Mouse (Mus musculus) testis, postnatal 14 days (tissue): ENCODE results near the gene Cacna1c.

Experiments used
- DNase-seq: peaks from one replicate; pipeline ENCODE4 v3.0.0; 2021; ENCODE audit warnings: low spot score

Gene Cacna1c

GRCm38 (mm10) chr6:118802286-118802685 is 393.9 kb downstream of the Cacna1c start:
- DNase-seq = no peak

- DNase-seq = no peak
Observed at GRCm38 (mm10) chr6:118796393-118796792, 399.8 kb downstream of the Cacna1c start.

- DNase-seq = no peak
Observed at GRCm38 (mm10) chr6:118795716-118796115, 400.5 kb downstream of the Cacna1c start.

- peak; percentile 21 for DNase-seq
Observed at GRCm38 (mm10) chr6:118791921-118792368, 404.3 kb downstream of the Cacna1c start.

GRCm38 (mm10) chr6:118787933-118788332 is 408.3 kb downstream of the Cacna1c start:
- no peak for DNase-seq

GRCm38 (mm10) chr6:118780280-118780679 is 415.9 kb downstream of the Cacna1c start:
- DNase-seq = no peak

- DNase-seq = no peak
Observed at GRCm38 (mm10) chr6:118779201-118779600, 417.0 kb downstream of the Cacna1c start.

- DNase-seq = no peak
Observed at GRCm38 (mm10) chr6:118777457-118777856, 418.8 kb downstream of the Cacna1c start.

GRCm38 (mm10) chr6:118776459-118776858 is 419.8 kb downstream of the Cacna1c start:
- no peak for DNase-seq

- no peak for DNase-seq
Observed at GRCm38 (mm10) chr6:118772581-118772980, 423.6 kb downstream of the Cacna1c start.

- DNase-seq = no peak
Observed at GRCm38 (mm10) chr6:118771121-118771520, 425.1 kb downstream of the Cacna1c start.

- DNase-seq = no peak
Observed at GRCm38 (mm10) chr6:118770396-118770795, 425.8 kb downstream of the Cacna1c start.

- no peak for DNase-seq
Observed at GRCm38 (mm10) chr6:118769792-118770191, 426.4 kb downstream of the Cacna1c start.

- DNase-seq = no peak
Observed at GRCm38 (mm10) chr6:118767698-118768097, 428.5 kb downstream of the Cacna1c start.

GRCm38 (mm10) chr6:118765261-118765660 is 431.0 kb downstream of the Cacna1c start:
- DNase-seq = no peak

GRCm38 (mm10) chr6:118759015-118759414 is 437.2 kb downstream of the Cacna1c start:
- no peak for DNase-seq

GRCm38 (mm10) chr6:118758290-118758907 is 437.8 kb downstream of the Cacna1c start:
- DNase-seq = no peak

- DNase-seq = no peak
Observed at GRCm38 (mm10) chr6:118757533-118758289, 438.5 kb downstream of the Cacna1c start.

GRCm38 (mm10) chr6:118756511-118756910 is 439.7 kb downstream of the Cacna1c start:
- no peak for DNase-seq

- DNase-seq = no peak
Observed at GRCm38 (mm10) chr6:118755768-118756167, 440.4 kb downstream of the Cacna1c start.

- DNase-seq = no peak
Observed at GRCm38 (mm10) chr6:118754439-118754838, 441.8 kb downstream of the Cacna1c start.

GRCm38 (mm10) chr6:118753787-118754186 is 442.4 kb downstream of the Cacna1c start:
- DNase-seq = no peak

- no peak for DNase-seq
Observed at GRCm38 (mm10) chr6:118753064-118753463, 443.2 kb downstream of the Cacna1c start.

- no peak for DNase-seq
Observed at GRCm38 (mm10) chr6:118749285-118749684, 446.9 kb downstream of the Cacna1c start.
